Mouse (Mus musculus): ENCODE measurements at regions not wholly inside any gene's neighbourhood (a gene's known extent, or its start where the extent isn't known, plus 50 kb on each side); places are given as distances from the start of the nearest gene placed in this dataset.

GRCm38 (mm10) chr16:14800209-14800608 is 106.2 kb upstream of the Efcab1 start:
- DNase-seq (ENCODE audit: low read depth, low spot score) = peak; percentile 12

GRCm38 (mm10) chr16:14827008-14827407 is 79.4 kb upstream of the Efcab1 start:
- no peak for DNase-seq (ENCODE audit: low read depth, low spot score)

DNA sequence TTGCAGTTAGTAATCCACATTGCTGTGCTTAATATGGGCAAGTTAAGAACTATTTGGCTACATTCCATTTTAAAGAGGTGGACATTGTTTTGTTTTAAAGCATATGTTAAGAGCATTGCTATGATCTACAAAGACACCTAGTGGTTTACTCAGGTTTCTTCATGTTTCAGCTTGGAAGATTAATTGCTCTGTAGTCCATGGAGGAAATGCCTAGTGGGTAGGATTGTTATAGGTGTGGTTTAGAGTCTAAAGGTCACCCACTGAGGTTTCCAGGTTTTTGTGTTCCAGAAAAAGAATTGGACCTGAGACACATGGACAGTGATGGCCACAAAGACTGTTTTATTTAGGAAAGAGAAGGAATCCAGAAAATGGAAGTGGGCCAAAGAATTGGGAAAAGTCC is 65.6 kb upstream of the Efcab1 start:
- DNase-seq (ENCODE audit: low read depth, low spot score) = no peak

All from R1 (cell line).